Mouse (Mus musculus) cerebellum, adult 2 months (tissue): ENCODE measurements around the gene Cdc37l1.

Source experiments
- CTCF ChIP-seq: fragments of 200-500 bp; IDR thresholded peaks from 2 replicates; pipeline ENCODE4 v1.5.1; 2011; ENCODE audit warnings: low read depth, mild to moderate bottlenecking, control low read depth, low read length, moderate library complexity, borderline replicate concordance; ENCODE audit not compliant: insufficient read depth
- POLR2A ChIP-seq: fragments of 200-500 bp; IDR thresholded peaks from 2 replicates; pipeline ENCODE4 v1.6.1; 2011; ENCODE audit warnings: low read length, control low read depth, borderline replicate concordance; ENCODE audit not compliant: insufficient read depth

DNA sequence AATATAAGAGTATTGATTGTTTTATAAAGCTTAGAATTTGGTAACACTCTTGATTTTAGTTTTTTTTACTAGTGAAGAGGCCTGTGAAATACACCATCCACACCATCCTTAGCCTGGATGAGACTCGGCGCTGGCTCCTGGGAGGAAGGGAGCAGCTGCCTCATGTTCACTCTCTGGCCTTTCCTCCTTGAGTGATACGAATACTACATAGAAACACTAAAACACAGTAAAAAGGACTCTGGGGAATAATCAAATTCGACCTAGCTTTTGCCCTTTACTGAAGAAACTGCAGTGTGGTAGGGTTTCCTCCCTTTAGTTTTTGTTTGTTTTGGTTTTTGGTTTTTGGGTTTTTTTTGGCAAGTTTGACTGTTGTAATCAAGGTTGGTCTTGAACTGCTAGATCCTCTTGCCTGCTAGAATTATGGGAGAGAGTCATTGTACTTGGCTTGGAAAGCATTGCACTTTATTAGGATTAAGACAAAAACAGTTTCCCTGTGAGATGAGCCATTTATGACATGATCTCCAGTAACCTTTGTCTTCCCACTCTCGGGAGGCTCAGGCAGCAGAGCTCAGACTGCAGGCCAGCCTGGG, 24.4 kb downstream of the Cdc37l1 start:
- TF ChIP-seq POLR2A = no peak
- no peak for TF ChIP-seq CTCF
